Mouse (Mus musculus): Measurements from ENCODE around the gene Cops3.

GRCm38 (mm10) chr11:59810480-59811158, 29.0 kb downstream of the Cops3 start:
- TF ChIP-seq CTCF (IDR thresholded peaks at IDR 0.05 in 2 of 3, conservative IDR thresholded peaks at IDR 0.05 in 1 of 3; ENCODE audit: control insufficient read depth in 1 of 3, insufficient read depth in 1 of 3, low read depth in 2 of 3, low read length in 3 of 3, poor library complexity in 1 of 3, severe bottlenecking in 1 of 3) (0 out of 6 replicates have a peak, but pooled peaks of 1 of the 3 experiments have one; percentile 6), EP300 (IDR thresholded peaks at IDR 0.05; ENCODE audit: low read depth in 1 of 2, low read length in 2 of 2) (peak in 1 of 2 experiments; percentile 41; a peak in 1 of 4 replicates), POLR2A (IDR thresholded peaks at IDR 0.05; ENCODE audit: control insufficient read depth in 1 of 2, insufficient read depth in 1 of 2, low read depth in 1 of 2, low read length in 2 of 2, poor library complexity in 1 of 2) (peak; percentile 22 to 70; a peak in 3 of 4 replicates), UBTF (IDR thresholded peaks at IDR 0.05; ENCODE audit: borderline replicate concordance, insufficient read depth, low read depth, low read length) (no peak), E2F4 (IDR thresholded peaks at IDR 0.05; ENCODE audit: borderline replicate concordance, low read depth, low read length) (no peak), TBP (IDR thresholded peaks at IDR 0.05; ENCODE audit: low read depth, low read length) (peak; percentile 72), USF1 (IDR thresholded peaks at IDR 0.05; ENCODE audit: low read depth, low read length) (0 out of 2 replicates have a peak, but pooled peaks have one; percentile 7), ZNF384 (IDR thresholded peaks at IDR 0.05; ENCODE audit: low read depth, low read length) (no peak), MAX (IDR thresholded peaks at IDR 0.05; ENCODE audit: low read length) (peak; percentile 90), ELF1 (IDR thresholded peaks at IDR 0.05; ENCODE audit: low read depth, low read length) (peak; percentile 92), MYC (IDR thresholded peaks at IDR 0.05; ENCODE audit: low read depth, low read length) (peak; percentile 88), ZMIZ1 (IDR thresholded peaks at IDR 0.05; ENCODE audit: low read depth, low read length) (peak; percentile 49; the same call in 1 of the 2 replicates)

All from MEL (cell line).